Mouse (Mus musculus) heart, adult 2 months (tissue): ENCODE data around the gene Trim44.

Experiments
- CTCF ChIP-seq: fragments of 200-600 bp; IDR thresholded peaks from 2 replicates; pipeline ENCODE4 v1.8.1; 2022; ENCODE audit warnings: antibody characterized with exemption, mild to moderate bottlenecking, moderate library complexity
- EP300 ChIP-seq: fragments of 200-500 bp; IDR thresholded peaks from 2 replicates; pipeline ENCODE4 v1.6.1; 2011; ENCODE audit warnings: low read depth, low read length, control low read depth; ENCODE audit not compliant: insufficient read depth
- POLR2A ChIP-seq: fragments of 200-500 bp; IDR thresholded peaks from 2 replicates; pipeline ENCODE4 v1.6.1; 2011; ENCODE audit warnings: mild to moderate bottlenecking, low read depth, low read length, control low read depth; ENCODE audit not compliant: insufficient read depth

DNA sequence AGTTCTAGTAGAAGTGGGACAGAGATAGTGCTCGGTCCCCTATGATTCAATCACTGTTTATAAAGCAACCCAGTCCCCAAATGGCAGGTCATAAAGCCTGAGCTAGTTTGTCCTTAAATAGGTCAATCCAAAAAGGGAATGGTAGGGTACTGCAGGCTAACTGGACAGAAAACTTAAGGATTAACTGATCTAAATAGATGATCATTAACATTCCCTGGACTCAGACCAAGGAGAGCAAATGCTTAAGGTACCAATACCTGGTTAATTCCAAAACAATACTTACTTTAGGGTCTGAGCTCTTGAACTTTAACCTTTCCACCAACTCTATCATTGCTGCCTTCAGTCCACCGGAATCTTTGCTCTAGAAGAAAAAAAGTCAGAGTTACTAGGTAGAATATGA lies 27.0 kb downstream of the Trim44 start:
- no peak for TF ChIP-seq POLR2A
- TF ChIP-seq CTCF: no peak
- no peak for TF ChIP-seq EP300
